Mouse (Mus musculus): ENCODE measurements around the gene Edil3.

Edil3 gene

DNA sequence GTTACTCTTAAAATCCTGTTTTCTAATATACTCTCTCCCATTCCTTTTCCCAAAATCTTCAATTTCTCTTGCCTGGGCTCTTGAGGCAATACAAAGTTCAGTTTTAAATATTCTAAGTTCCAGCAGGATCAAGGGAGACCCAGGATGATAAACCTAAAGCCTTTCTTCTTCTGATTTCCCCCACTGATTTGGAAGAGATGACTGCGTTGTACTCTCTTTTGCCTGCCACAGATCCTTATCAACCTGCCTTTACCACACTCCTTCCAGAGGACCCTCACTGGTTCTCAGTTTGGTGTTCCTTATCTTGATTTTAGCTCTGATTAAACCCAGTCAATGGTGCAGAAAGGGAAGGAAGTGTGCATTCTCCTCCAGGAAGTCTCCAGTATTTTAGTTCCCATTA is 435.6 kb downstream of the Edil3 start:
- no peak for DNase-seq

DNA sequence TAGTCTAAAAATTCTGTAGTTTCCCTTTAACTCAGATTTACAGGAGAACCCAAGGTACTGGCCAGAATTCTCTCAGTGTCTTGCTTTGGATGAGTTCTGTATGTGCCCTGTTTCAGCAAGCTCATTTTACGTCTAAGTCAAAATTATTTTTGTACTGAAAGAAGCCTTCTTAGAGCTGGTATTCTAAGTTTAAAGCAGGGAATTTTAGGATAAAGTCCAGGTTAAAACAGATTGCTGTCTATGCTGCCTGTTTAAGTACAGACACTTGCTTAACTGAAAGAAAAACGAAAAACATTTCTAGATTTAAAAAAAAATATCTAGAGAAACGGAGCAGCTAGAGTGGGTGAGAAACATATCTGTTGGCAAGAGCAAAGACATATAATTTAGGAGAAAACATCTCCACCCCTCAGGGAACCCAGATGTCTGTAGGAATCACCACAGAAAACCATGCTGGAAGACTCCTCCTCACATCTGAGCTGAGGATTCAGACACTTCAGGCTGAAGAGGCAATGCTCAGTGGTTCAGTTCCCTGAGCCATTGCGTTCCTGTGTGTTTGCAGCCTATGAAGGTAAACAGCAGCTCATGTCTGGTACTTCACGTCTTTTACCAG is 465.5 kb downstream of the Edil3 start:
- DNase-seq = no peak

DNA sequence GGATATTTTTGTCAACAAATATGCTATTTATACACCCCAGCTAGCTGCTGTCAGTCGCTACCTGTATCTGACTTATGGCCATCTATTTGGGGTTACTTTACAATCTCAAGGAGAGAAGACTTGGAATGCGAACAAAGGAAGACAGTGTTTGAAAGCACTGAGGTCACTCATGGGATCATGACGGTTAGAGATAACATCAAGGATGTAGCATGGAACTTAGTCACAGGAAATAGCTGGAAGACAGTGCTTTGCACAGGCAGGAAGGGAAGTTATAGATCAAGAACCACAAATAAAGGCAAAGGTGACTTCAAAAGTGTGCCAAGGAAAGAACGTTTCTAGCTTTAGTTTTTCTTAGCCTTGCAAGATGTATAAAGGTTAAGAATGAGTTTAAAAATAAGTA is 466.9 kb downstream of the Edil3 start:
- no peak for DNase-seq

DNA sequence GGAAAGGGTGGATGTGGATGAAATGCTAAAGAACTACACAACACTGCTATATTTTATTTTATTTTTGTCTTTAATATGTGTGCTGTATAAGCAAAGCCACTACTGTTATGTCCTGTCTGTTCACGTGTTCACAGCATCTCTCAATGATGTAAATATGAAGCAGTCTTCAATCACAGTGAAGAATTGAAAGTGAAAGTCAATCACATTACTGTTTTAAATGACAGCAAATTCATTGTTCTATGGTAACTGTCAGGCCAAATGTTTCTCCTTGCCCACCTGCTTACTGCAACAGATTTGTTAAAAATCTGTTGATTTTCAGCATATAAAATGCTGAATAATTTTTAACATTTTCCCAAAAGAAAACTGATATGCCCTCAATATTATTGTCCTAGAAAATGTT is 499.9 kb downstream of the Edil3 start:
- no peak for DNase-seq

DNA sequence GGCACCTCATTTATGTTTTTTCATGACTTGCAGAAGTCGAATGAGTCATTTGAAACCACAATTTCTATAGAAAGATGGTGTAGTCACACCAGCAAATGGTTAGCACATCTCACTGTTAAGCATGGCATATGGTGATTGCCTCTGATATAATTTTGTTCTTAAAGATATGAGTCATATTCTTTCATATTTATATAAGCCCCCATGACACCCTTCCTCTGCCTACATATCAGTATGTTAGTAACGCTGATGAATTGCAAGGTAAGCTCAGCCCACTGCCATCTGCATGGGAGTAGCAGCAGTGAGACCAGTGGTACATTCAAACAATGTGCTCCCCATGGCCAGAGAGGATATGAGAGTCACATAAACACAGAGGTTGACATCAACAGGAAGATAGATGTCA is 503.0 kb downstream of the Edil3 start:
- no peak for DNase-seq

DNA sequence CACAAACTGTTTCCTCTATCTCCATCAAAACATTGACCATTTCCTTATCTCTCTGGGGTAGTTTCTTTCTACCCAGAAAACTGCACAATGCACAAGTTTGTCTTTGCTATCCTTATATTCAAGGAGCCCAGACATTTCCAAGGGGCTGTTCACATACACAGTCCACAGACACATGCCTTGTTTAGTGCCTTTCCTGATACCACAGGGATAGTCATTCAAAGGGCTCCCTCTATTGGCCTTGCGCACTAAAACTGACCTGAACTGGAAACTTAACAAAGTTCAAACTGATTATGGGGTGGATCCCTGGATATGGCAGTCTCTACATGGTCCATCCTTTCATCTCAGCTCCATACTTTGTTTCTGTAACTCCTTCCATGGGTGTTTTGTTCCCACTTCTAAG is 513.2 kb downstream of the Edil3 start:
- no peak for DNase-seq

DNA sequence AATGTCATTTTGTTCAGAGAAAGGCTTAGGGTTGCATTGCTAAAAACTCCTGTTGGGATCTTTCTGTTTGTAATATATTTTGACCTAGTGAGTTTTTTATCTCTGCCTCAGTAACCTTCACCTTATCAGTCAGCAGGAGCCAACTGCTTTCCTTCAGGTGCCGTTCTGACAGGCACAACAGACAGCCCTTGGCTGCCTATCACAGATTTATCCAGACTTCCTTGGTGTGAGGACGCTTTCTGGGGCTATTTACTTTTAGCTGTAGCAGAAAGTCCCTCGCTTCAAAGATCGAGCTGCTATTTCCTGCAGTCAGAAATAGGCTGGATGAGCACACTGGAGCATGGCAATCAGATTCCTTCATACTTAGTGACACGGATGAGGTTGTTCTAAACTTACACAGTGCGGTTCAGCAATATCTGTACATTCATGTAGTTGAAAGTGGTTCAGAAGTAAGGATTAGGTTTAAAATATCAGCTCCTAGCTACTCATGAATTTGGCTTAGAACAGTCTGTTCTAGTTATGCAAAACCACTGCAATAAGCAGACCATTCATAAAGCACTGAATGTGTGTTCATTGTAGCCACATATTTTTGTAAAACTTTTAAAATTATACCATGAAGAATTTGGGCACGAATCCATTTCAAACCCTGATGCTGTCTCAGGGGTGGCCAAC is 514.8 kb downstream of the Edil3 start:
- no peak for DNase-seq

DNA sequence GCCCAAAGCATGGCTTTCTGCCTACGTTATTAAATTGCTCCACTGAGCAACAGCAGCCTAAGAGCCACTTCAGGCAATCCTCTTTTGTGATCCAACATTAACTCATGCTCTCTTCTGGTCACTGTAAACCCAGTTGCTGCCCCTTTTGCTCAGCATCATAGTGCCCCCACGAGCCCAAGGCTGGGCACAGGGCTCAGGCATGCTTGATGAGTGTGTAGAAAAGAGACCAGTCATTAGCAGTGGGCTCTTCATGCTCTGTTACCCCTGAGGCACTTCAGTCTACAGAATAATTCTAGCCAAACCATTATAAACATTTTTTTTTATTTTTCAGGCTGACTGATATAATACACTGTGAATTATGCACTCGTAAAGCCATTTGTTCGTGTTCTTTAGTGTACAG is 517.8 kb downstream of the Edil3 start:
- DNase-seq = no peak

DNA sequence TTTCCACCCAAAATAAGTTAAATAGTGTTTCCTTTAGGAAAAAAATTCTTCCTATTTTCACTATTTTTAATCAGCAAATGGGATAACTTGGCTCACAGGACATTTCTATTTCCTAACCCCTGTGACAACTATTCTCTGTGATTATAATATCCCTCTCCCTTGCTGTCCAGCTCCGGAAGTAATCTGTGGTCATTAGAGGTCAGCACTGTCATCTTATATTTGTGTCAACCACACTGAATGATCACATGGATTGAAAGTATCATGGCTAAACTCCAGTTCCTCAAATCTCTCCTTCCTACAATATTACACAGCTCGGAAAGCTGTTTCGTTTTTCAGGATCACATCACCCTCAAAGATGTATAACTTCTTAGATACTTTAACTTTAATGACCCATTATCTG is 518.5 kb downstream of the Edil3 start:
- no peak for DNase-seq

DNA sequence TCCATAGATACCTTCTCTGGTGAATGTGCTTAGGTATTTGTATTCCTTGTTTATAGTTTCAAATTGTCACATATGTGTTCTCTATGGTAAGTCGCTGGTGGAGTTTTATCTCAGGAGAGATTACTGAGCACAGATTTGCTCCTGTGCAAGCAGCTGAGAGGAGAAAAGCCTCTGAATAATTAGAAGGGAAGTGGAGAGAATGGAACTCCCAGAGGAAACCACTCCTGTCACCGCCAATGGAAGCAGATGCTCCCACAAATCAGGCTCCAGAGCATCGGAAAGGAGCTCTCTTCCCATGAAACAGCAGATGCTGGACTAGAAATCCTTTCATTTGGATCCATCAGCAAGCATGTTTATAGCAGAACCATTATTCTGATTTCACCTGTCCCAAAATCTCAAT is 534.0 kb downstream of the Edil3 start:
- no peak for DNase-seq

DNA sequence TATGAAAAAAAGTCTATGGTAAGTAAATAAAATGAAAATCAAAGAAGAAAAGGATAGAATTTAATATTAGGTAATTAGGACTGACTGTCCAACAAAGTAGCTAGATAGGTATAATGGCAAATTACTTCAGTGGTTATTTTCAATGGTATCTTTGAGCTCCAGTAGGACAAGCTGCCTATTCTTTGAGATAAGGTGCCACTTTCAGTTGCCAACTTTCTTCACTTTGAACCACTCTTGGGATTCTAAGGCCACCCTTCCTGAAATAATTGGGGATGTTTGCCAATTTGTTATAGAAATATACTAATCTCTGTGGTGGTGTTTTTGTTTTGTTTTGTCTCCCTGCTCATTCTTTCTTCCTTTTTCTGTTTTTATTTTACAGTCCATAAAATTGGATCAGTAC is 537.1 kb downstream of the Edil3 start:
- no peak for DNase-seq

DNA sequence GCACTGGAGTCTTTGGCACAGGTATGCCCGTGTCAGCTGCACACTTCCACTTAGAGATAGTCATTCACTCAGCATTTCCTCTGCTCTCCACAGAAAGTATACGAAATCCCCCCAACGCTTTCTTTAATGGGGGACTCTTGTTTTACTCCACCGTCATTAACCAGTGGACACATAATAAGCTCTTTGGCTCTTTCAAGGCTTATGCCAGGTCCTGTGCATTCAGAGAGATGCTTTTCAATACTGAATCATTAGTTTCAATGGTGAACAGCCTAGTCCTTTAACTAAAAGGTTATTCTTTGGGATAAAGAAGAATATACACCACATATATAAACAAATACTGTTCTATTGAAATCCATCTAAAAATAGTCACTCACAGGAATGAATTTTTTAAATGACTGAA is 541.0 kb downstream of the Edil3 start:
- DNase-seq = no peak

DNA sequence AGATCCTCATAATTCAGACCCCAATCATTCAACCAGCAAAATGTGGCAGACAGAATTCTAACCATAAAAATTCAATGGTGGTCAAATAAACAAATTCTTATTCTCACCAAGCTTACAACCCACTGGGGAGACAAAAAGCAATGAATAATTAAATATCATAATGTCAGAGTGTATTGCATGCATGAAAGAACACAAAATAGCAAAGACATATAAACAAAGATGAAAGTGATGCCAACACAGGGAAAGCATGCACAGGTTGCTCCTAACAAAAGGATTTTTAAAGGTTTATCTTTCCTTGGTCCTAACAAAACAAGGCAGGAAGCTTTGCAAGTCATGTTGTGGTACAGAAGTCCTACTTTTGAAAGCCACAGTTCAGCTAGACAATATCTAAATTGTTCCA is 550.0 kb downstream of the Edil3 start:
- no peak for DNase-seq

DNA sequence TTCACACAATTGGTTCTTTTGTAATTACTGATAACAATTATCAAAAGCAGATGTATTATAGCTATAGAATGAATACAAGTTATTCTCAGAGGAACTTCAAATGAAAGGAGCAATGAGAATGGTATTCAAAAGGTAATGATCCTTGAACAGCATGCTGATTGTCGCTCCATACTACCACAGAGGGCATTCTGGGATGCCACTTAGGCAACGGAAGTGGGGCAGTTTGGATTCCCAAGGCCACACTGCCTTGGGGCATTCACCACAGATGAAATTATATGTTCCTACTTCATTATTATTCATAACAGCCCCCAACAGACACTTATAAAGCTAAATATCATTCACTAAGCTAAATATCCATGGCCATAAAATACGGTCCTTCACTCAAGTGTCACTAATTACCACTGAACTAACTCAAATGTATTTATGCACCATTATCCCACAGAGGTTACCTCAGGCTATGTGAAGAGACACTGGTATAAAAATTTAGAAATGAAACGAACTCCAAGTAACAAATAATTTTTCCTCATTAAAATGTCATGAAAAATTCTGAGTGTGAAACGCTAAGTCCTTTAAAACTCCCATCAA is 550.5 kb downstream of the Edil3 start:
- DNase-seq = no peak

Measured in right cerebral cortex, postnatal 4 days (tissue).